Mouse (Mus musculus): ENCODE results near the gene Gm20388. TPM values are rescaled to one million over a fixed set of nuclear protein-coding genes. Genes with fewer than 3 reads are reported as not detected.

Gm20388 gene
- polyA plus RNA-seq, 1 experiment, result not detected

- 88% methylated on average over 1 of the region's 1 CpGs for WGBS
- H3K4me1 ChIP-seq (ENCODE audit: control insufficient read depth, insufficient read depth, low read length), result no peaks in the 10 kb centered on the region
- no peak overlapping the region for H3K4me3 ChIP-seq (ENCODE audit: insufficient read depth, low read depth, low read length)
- TF ChIP-seq CTCF (IDR thresholded peaks at IDR 0.05; ENCODE audit: insufficient read depth, low read depth, low read length) (no peak), POLR2A (IDR thresholded peaks at IDR 0.05; ENCODE audit: insufficient read depth, low read depth, low read length) (no peak)
- no peak overlapping the region for H3K27ac ChIP-seq (ENCODE audit: insufficient read depth, low read depth, low read length)
Measured at GRCm38 (mm10) chr8:122784756-122785155, 2874.1 kb downstream of the Gm20388 start.

- TF ChIP-seq CTCF (IDR thresholded peaks at IDR 0.05; ENCODE audit: insufficient read depth, low read depth, low read length), result no peak
- TF ChIP-seq POLR2A (IDR thresholded peaks at IDR 0.05; ENCODE audit: insufficient read depth, low read depth, low read length), result no peak
- H3K4me3 ChIP-seq (ENCODE audit: insufficient read depth, low read depth, low read length), result no peak overlapping the region
- peaks cover 14% of the 10 kb centered on the region for H3K4me1 ChIP-seq (ENCODE audit: control insufficient read depth, insufficient read depth, low read length)
- no peak overlapping the region for H3K27ac ChIP-seq (ENCODE audit: insufficient read depth, low read depth, low read length)
- 92% methylated on average over 5 of the region's 5 CpGs for WGBS
Measured at GRCm38 (mm10) chr8:122789796-122790195, 2879.2 kb downstream of the Gm20388 start.

GRCm38 (mm10) chr8:122793375-122794174 is 2882.9 kb downstream of the Gm20388 start:
- Histone ChIP-seq H3K4me3 (ENCODE audit: insufficient read depth, low read depth, low read length) (no peak overlapping the region), H3K4me1 (ENCODE audit: control insufficient read depth, insufficient read depth, low read length) (peaks cover 23% of the 10 kb centered on the region), H3K27ac (ENCODE audit: insufficient read depth, low read depth, low read length) (0 out of 2 replicates have a peak overlapping the region, but pooled peaks have one; percentile 29)
- TF ChIP-seq CTCF (IDR thresholded peaks at IDR 0.05; ENCODE audit: insufficient read depth, low read depth, low read length), result no peak
- 56% methylated on average over 18 of the region's 18 CpGs for WGBS

GRCm38 (mm10) chr8:122794175-122794454 is 2883.5 kb downstream of the Gm20388 start:
- no peak for TF ChIP-seq CTCF (IDR thresholded peaks at IDR 0.05; ENCODE audit: insufficient read depth, low read depth, low read length)
- no peak for TF ChIP-seq POLR2A (IDR thresholded peaks at IDR 0.05; ENCODE audit: insufficient read depth, low read depth, low read length)
- no peak overlapping the region for H3K4me3 ChIP-seq (ENCODE audit: insufficient read depth, low read depth, low read length)
- H3K4me1 ChIP-seq (ENCODE audit: control insufficient read depth, insufficient read depth, low read length), result peaks cover 25% of the 10 kb centered on the region
- 80% methylated on average over 5 of the region's 5 CpGs for WGBS
- no peak overlapping the region for H3K27ac ChIP-seq (ENCODE audit: insufficient read depth, low read depth, low read length)

DNA sequence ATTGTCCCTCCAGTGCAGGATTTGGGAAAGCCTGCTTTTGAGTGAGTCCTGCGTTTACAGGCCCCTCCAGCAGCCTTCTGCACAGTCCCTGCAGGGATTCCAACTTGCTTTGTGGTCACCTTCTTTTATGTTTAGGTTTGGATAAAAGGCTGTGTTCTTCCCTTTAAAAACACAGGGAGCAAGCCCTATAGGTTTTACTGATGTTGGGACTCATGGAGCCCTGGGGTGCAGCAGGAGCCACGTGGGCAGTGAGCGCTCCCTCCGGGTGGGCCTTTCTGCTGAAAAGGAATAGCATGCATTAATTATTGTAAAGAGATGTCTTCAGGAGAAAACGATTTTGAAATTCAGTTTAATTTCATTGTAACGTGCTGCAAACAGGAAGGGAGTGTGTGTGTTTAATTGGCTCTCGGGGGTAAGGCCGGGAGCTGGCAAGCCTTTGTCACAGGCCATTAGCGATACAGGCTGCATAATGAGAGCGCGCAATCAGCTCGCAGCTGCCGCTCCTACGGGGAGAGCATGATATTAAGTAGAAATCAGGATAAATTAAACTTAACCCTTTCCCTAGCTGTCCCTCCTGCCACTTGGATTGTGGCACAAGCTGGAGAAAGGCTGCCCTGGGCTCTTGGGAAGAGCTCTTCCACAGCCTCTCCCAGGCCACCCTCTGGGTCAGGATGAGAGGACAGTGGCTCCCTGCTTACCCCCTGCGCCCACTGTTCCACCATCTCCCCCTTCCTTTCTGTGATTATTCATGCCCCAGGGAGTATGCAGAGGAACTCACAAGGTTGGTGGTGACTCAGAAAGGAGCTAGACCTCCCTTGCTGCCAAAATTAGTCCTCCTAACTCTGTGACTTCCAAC is 2893.5 kb downstream of the Gm20388 start:
- H3K4me1 ChIP-seq (ENCODE audit: control insufficient read depth, insufficient read depth, low read length), result peaks cover 60% of the 10 kb centered on the region
- H3K27ac ChIP-seq (ENCODE audit: insufficient read depth, low read depth, low read length), result peak overlapping the region; percentile 95
- no peak for TF ChIP-seq POLR2A (IDR thresholded peaks at IDR 0.05; ENCODE audit: insufficient read depth, low read depth, low read length)
- no peak for TF ChIP-seq CTCF (IDR thresholded peaks at IDR 0.05; ENCODE audit: insufficient read depth, low read depth, low read length)
- WGBS, result 10% methylated on average over 15 of the region's 15 CpGs
- H3K4me3 ChIP-seq (ENCODE audit: insufficient read depth, low read depth, low read length), result no peak overlapping the region

GRCm38 (mm10) chr8:122805349-122805748 is 2894.7 kb downstream of the Gm20388 start:
- H3K4me3 ChIP-seq (ENCODE audit: insufficient read depth, low read depth, low read length), result no peak overlapping the region
- WGBS, result 28% methylated on average over 3 of the region's 3 CpGs
- H3K27ac ChIP-seq (ENCODE audit: insufficient read depth, low read depth, low read length), result peak overlapping the region; percentile 95
- H3K4me1 ChIP-seq (ENCODE audit: control insufficient read depth, insufficient read depth, low read length), result peaks cover 61% of the 10 kb centered on the region
- TF ChIP-seq POLR2A (IDR thresholded peaks at IDR 0.05; ENCODE audit: insufficient read depth, low read depth, low read length) (no peak), CTCF (IDR thresholded peaks at IDR 0.05; ENCODE audit: insufficient read depth, low read depth, low read length) (no peak)

- H3K4me3 ChIP-seq (ENCODE audit: insufficient read depth, low read depth, low read length), result no peak overlapping the region
- peak overlapping the region; percentile 55 for H3K27ac ChIP-seq (ENCODE audit: insufficient read depth, low read depth, low read length)
- WGBS, result 50% methylated on average over 7 of the region's 7 CpGs
- TF ChIP-seq POLR2A (IDR thresholded peaks at IDR 0.05; ENCODE audit: insufficient read depth, low read depth, low read length), result no peak
- H3K4me1 ChIP-seq (ENCODE audit: control insufficient read depth, insufficient read depth, low read length), result peaks cover 71% of the 10 kb centered on the region
Measured at GRCm38 (mm10) chr8:122806956-122807538, 2896.4 kb downstream of the Gm20388 start.

- Histone ChIP-seq H3K4me3 (ENCODE audit: insufficient read depth, low read depth, low read length) (no peak overlapping the region), H3K4me1 (ENCODE audit: control insufficient read depth, insufficient read depth, low read length) (peaks cover 72% of the 10 kb centered on the region), H3K27ac (ENCODE audit: insufficient read depth, low read depth, low read length) (no peak overlapping the region)
- TF ChIP-seq POLR2A (IDR thresholded peaks at IDR 0.05; ENCODE audit: insufficient read depth, low read depth, low read length) (no peak), CTCF (IDR thresholded peaks at IDR 0.05; ENCODE audit: insufficient read depth, low read depth, low read length) (no peak)
- 71% methylated on average over 4 of the region's 4 CpGs for WGBS
Measured at GRCm38 (mm10) chr8:122807907-122808306, 2897.3 kb downstream of the Gm20388 start.

- 87% methylated on average over 8 of the region's 8 CpGs for WGBS
Measured at GRCm38 (mm10) chr8:122810376-122810775, 2899.7 kb downstream of the Gm20388 start.

More at GRCm38 (mm10) chr8:122810376-122810775, 2899.7 kb downstream of the Gm20388 start:
- TF ChIP-seq POLR2A (IDR thresholded peaks at IDR 0.05; ENCODE audit: insufficient read depth, low read depth, low read length), result no peak
- no peak for TF ChIP-seq CTCF (IDR thresholded peaks at IDR 0.05; ENCODE audit: insufficient read depth, low read depth, low read length)
- Histone ChIP-seq H3K4me1 (ENCODE audit: control insufficient read depth, insufficient read depth, low read length) (peaks cover 70% of the 10 kb centered on the region), H3K27ac (ENCODE audit: insufficient read depth, low read depth, low read length) (no peak overlapping the region), H3K4me3 (ENCODE audit: insufficient read depth, low read depth, low read length) (no peak overlapping the region)

All from olfactory bulb, adult 2 months (tissue).